Mouse (Mus musculus): ENCODE data around the gene Smoc2. TPM values are rescaled to one million over a fixed set of nuclear protein-coding genes. Genes with fewer than 3 reads are reported as not detected.

Smoc2 gene
- polyA plus RNA-seq (2012; rRNA removed) = 1.1 and 1.6 TPM in 2 replicates

GRCm38 (mm10) chr17:14279177-14279965 lies at the start of gene Smoc2:
Gene Smoc2, plus strand, starts transcription at chr17:14279506.
- Histone ChIP-seq H3K4me3 (replicated peaks; ENCODE audit: insufficient read depth, low read depth, low read length) (no peak within 1 kb of the TSS), H3K27ac (ENCODE audit: insufficient read depth, low read length) (no peak within 1 kb of the TSS), H3K27me3 (ENCODE audit: control insufficient read depth, insufficient read depth, low read length) (peaks cover 1% of the 10 kb centered on the region; the same call in 1 of the 2 replicates), H3K4me1 (ENCODE audit: control insufficient read depth, insufficient read depth, low read length) (0 out of 2 replicates have a peak, but pooled peaks cover 4% of the 10 kb centered on the region)
- under 1% methylated on average over 61 of the region's 61 CpGs for WGBS
- TF ChIP-seq CTCF (IDR thresholded peaks at IDR 0.05; ENCODE audit: borderline replicate concordance, insufficient read depth, low read depth, low read length) (no peak), POLR2A (IDR thresholded peaks at IDR 0.05; ENCODE audit: borderline replicate concordance, insufficient read depth, low read length) (no peak)
- DNase-seq = no peak

GRCm38 (mm10) chr17:14230698-14231430 lies 48.4 kb upstream of the Smoc2 start:
- WGBS = 28% methylated on average over 13 of the region's 13 CpGs

GRCm38 (mm10) chr17:14232629-14233028 lies 46.7 kb upstream of the Smoc2 start:
- DNase-seq = peak; percentile 50 to 67
- WGBS = 60% methylated on average over 3 of the region's 3 CpGs
- Histone ChIP-seq H3K4me1 (ENCODE audit: control insufficient read depth, insufficient read depth, low read length) (no peaks in the 10 kb centered on the region), H3K27me3 (ENCODE audit: control insufficient read depth, insufficient read depth, low read length) (no peaks in the 10 kb centered on the region; the same call in 1 of the 2 replicates), H3K4me3 (replicated peaks; ENCODE audit: insufficient read depth, low read depth, low read length) (no peak overlapping the region), H3K27ac (ENCODE audit: insufficient read depth, low read length) (no peak overlapping the region)
- peak; percentile 85 for TF ChIP-seq CTCF (IDR thresholded peaks at IDR 0.05; ENCODE audit: borderline replicate concordance, insufficient read depth, low read depth, low read length)
- no peak for TF ChIP-seq POLR2A (IDR thresholded peaks at IDR 0.05; ENCODE audit: borderline replicate concordance, insufficient read depth, low read length)

More at GRCm38 (mm10) chr17:14230698-14231430, 48.4 kb upstream of the Smoc2 start:
- Histone ChIP-seq H3K27ac (ENCODE audit: insufficient read depth, low read length) (no peak overlapping the region), H3K4me1 (ENCODE audit: control insufficient read depth, insufficient read depth, low read length) (no peaks in the 10 kb centered on the region), H3K27me3 (ENCODE audit: control insufficient read depth, insufficient read depth, low read length) (no peaks in the 10 kb centered on the region; the same call in 1 of the 2 replicates), H3K4me3 (replicated peaks; ENCODE audit: insufficient read depth, low read depth, low read length) (no peak overlapping the region)
- TF ChIP-seq POLR2A (IDR thresholded peaks at IDR 0.05; ENCODE audit: borderline replicate concordance, insufficient read depth, low read length) = no peak
- TF ChIP-seq CTCF (IDR thresholded peaks at IDR 0.05; ENCODE audit: borderline replicate concordance, insufficient read depth, low read depth, low read length) = no peak
- no peak for DNase-seq

- Histone ChIP-seq H3K4me1 (ENCODE audit: control insufficient read depth, insufficient read depth, low read length) (no peaks in the 10 kb centered on the region), H3K27ac (ENCODE audit: insufficient read depth, low read length) (no peak overlapping the region), H3K27me3 (ENCODE audit: control insufficient read depth, insufficient read depth, low read length) (no peaks in the 10 kb centered on the region; the same call in 1 of the 2 replicates), H3K4me3 (replicated peaks; ENCODE audit: insufficient read depth, low read depth, low read length) (no peak overlapping the region)
- 60% methylated on average over 4 of the region's 4 CpGs for WGBS
- TF ChIP-seq CTCF (IDR thresholded peaks at IDR 0.05; ENCODE audit: borderline replicate concordance, insufficient read depth, low read depth, low read length) (peak; percentile 35; the same call in 1 of the 2 replicates), POLR2A (IDR thresholded peaks at IDR 0.05; ENCODE audit: borderline replicate concordance, insufficient read depth, low read length) (no peak)
- no peak for DNase-seq
Observed at GRCm38 (mm10) chr17:14233658-14234057, 45.6 kb upstream of the Smoc2 start.

- H3K27me3 ChIP-seq (ENCODE audit: control insufficient read depth, insufficient read depth, low read length) = no peaks in the 10 kb centered on the region
- WGBS = 86% methylated on average over 12 of the region's 12 CpGs
- TF ChIP-seq CTCF (IDR thresholded peaks at IDR 0.05; ENCODE audit: borderline replicate concordance, insufficient read depth, low read depth, low read length) (no peak), POLR2A (IDR thresholded peaks at IDR 0.05; ENCODE audit: borderline replicate concordance, insufficient read depth, low read length) (no peak)
- no peak overlapping the region for H3K4me3 ChIP-seq (replicated peaks; ENCODE audit: insufficient read depth, low read depth, low read length)
- H3K27ac ChIP-seq (ENCODE audit: insufficient read depth, low read length) = no peak overlapping the region
- H3K4me1 ChIP-seq (ENCODE audit: control insufficient read depth, insufficient read depth, low read length) = no peaks in the 10 kb centered on the region
- DNase-seq = no peak
Observed at GRCm38 (mm10) chr17:14234774-14235389, 44.4 kb upstream of the Smoc2 start.

GRCm38 (mm10) chr17:14237134-14237533 lies 42.2 kb upstream of the Smoc2 start:
- H3K27ac ChIP-seq (ENCODE audit: insufficient read depth, low read length) = no peak overlapping the region
- 84% methylated on average over 6 of the region's 6 CpGs for WGBS
- H3K4me1 ChIP-seq (ENCODE audit: control insufficient read depth, insufficient read depth, low read length) = no peaks in the 10 kb centered on the region
- no peaks in the 10 kb centered on the region for H3K27me3 ChIP-seq (ENCODE audit: control insufficient read depth, insufficient read depth, low read length)
- TF ChIP-seq POLR2A (IDR thresholded peaks at IDR 0.05; ENCODE audit: borderline replicate concordance, insufficient read depth, low read length) (no peak), CTCF (IDR thresholded peaks at IDR 0.05; ENCODE audit: borderline replicate concordance, insufficient read depth, low read depth, low read length) (no peak)
- DNase-seq = no peak
- H3K4me3 ChIP-seq (replicated peaks; ENCODE audit: insufficient read depth, low read depth, low read length) = no peak overlapping the region

- H3K27me3 ChIP-seq (ENCODE audit: control insufficient read depth, insufficient read depth, low read length) = no peaks in the 10 kb centered on the region
- H3K4me1 ChIP-seq (ENCODE audit: control insufficient read depth, insufficient read depth, low read length) = peaks cover 9% of the 10 kb centered on the region
- no peak for DNase-seq
- 51% methylated on average over 10 of the region's 10 CpGs for WGBS
- no peak overlapping the region for H3K27ac ChIP-seq (ENCODE audit: insufficient read depth, low read length)
- TF ChIP-seq POLR2A (IDR thresholded peaks at IDR 0.05; ENCODE audit: borderline replicate concordance, insufficient read depth, low read length) (no peak), CTCF (IDR thresholded peaks at IDR 0.05; ENCODE audit: borderline replicate concordance, insufficient read depth, low read depth, low read length) (no peak)
- H3K4me3 ChIP-seq (replicated peaks; ENCODE audit: insufficient read depth, low read depth, low read length) = no peak overlapping the region
Observed at GRCm38 (mm10) chr17:14239960-14240359, 39.3 kb upstream of the Smoc2 start.
